Mouse (Mus musculus) embryonic fibroblast, embryonic 13.5 days (primary cell): ENCODE results near the gene Osgin1.

ENCODE experiments used
- CTCF ChIP-seq: IDR thresholded peaks from 2 replicates; pipeline ENCODE4 v1.5.1; 2011; ENCODE audit warnings: mild to moderate bottlenecking, control low read depth, low read length, moderate library complexity, borderline replicate concordance; ENCODE audit not compliant: insufficient read depth
- POLR2A ChIP-seq: IDR thresholded peaks from 2 replicates; pipeline ENCODE4 v1.6.1; 2011; ENCODE audit warnings: low read depth, mild to moderate bottlenecking, control low read depth, low read length, moderate library complexity

DNA sequence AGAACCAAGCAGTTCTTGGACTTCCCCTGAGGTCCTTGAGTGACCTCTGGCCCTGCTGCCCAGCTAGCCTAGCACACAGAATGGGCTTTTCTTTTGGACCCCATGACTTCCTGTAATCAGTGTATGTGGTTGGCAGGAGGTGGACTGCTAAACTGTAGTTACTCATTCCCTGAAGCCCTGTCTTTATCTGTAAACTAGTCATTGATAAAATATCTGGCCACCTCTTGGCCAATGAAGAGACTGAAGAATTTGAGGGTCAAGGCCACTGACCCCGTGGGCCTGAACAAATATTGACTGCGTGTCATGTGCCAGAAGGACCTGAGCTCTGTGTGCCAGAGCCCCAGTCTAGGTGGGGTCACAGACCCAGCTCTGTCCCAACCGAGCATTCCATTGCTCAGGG lies 1.6 kb upstream of the Osgin1 start:
- no peak for TF ChIP-seq POLR2A
- no peak for TF ChIP-seq CTCF
